Mouse (Mus musculus) cortical plate, adult 2 months (tissue): ENCODE measurements at regions not wholly inside any gene's neighbourhood (a gene's known extent, or its start where the extent isn't known, plus 50 kb on each side); places are given as distances from the start of the nearest gene placed in this dataset.

Source experiments
- H3K27ac ChIP-seq: fragments of 200-500 bp; 2 replicates; pipeline ENCODE4 v1.5.1; 2012; ENCODE audit warnings: low read length, control low read depth, inconsistent platforms; ENCODE audit not compliant: insufficient read depth
- H3K4me1 ChIP-seq: fragments of 200-500 bp; 2 replicates; pipeline ENCODE4 v1.6.1; 2011; ENCODE audit warnings: low read length; ENCODE audit not compliant: control insufficient read depth, insufficient read depth
- H3K4me3 ChIP-seq: fragments of 200-500 bp; 2 replicates; pipeline ENCODE4 v1.5.1; 2011; ENCODE audit warnings: mild to moderate bottlenecking, low read length, control low read depth; ENCODE audit not compliant: insufficient read depth
- CTCF ChIP-seq: fragments of 200-500 bp; IDR thresholded peaks from 2 replicates; pipeline ENCODE4 v1.5.1; 2011; ENCODE audit warnings: mild to moderate bottlenecking, control low read depth, low read length; ENCODE audit not compliant: insufficient read depth; ENCODE audit errors: extremely low read depth
- POLR2A ChIP-seq: fragments of 200-500 bp; IDR thresholded peaks from 2 replicates; pipeline ENCODE4 v1.6.1; 2011; ENCODE audit warnings: mild to moderate bottlenecking, low read length, control low read depth; ENCODE audit not compliant: insufficient read depth; ENCODE audit errors: extremely low read depth

- no peak for TF ChIP-seq POLR2A
- TF ChIP-seq CTCF: no peak
- Histone ChIP-seq H3K4me3 (no peak overlapping the region), H3K27ac (no peak overlapping the region), H3K4me1 (no peaks in the 10 kb centered on the region)
Observed at GRCm38 (mm10) chr3:105220641-105221040, 154.0 kb downstream of the 4930564D02Rik start.

GRCm38 (mm10) chr3:105222925-105223324, 156.3 kb downstream of the 4930564D02Rik start:
- no peak overlapping the region for H3K4me3 ChIP-seq
- TF ChIP-seq POLR2A (no peak), CTCF (no peak)
- H3K4me1 ChIP-seq: no peaks in the 10 kb centered on the region
- no peak overlapping the region for H3K27ac ChIP-seq

GRCm38 (mm10) chr3:105223671-105224070, 157.0 kb downstream of the 4930564D02Rik start:
- no peak overlapping the region for H3K4me3 ChIP-seq
- no peaks in the 10 kb centered on the region for H3K4me1 ChIP-seq
- H3K27ac ChIP-seq: no peak overlapping the region
- no peak for TF ChIP-seq POLR2A
- no peak for TF ChIP-seq CTCF

- Histone ChIP-seq H3K4me3 (no peak overlapping the region), H3K27ac (no peak overlapping the region), H3K4me1 (no peaks in the 10 kb centered on the region)
- TF ChIP-seq CTCF: no peak
- no peak for TF ChIP-seq POLR2A
Observed at GRCm38 (mm10) chr3:105227551-105227950, 160.9 kb downstream of the 4930564D02Rik start.

GRCm38 (mm10) chr3:105228401-105228800, 161.8 kb downstream of the 4930564D02Rik start:
- H3K27ac ChIP-seq: no peak overlapping the region
- TF ChIP-seq POLR2A: no peak
- TF ChIP-seq CTCF: no peak
- H3K4me3 ChIP-seq: no peak overlapping the region
- H3K4me1 ChIP-seq: no peaks in the 10 kb centered on the region

GRCm38 (mm10) chr3:105241048-105241447, 174.4 kb downstream of the 4930564D02Rik start:
- no peak overlapping the region for H3K27ac ChIP-seq
- H3K4me1 ChIP-seq: no peaks in the 10 kb centered on the region
- no peak overlapping the region for H3K4me3 ChIP-seq
- TF ChIP-seq POLR2A (no peak), CTCF (no peak)

- Histone ChIP-seq H3K4me3 (no peak overlapping the region), H3K4me1 (no peaks in the 10 kb centered on the region), H3K27ac (no peak overlapping the region)
- TF ChIP-seq POLR2A: no peak
Observed at GRCm38 (mm10) chr3:105257096-105257495, 190.5 kb downstream of the 4930564D02Rik start.

- TF ChIP-seq CTCF (no peak), POLR2A (no peak)
- no peaks in the 10 kb centered on the region for H3K4me1 ChIP-seq
- H3K27ac ChIP-seq: no peak overlapping the region
- no peak overlapping the region for H3K4me3 ChIP-seq
Observed at GRCm38 (mm10) chr3:105275241-105275640, 176.9 kb upstream of the Kcnd3 start.

GRCm38 (mm10) chr3:105280971-105281370, 171.2 kb upstream of the Kcnd3 start:
- H3K4me1 ChIP-seq: peaks cover 4% of the 10 kb centered on the region
- no peak overlapping the region for H3K27ac ChIP-seq
- H3K4me3 ChIP-seq: no peak overlapping the region
- TF ChIP-seq CTCF: no peak
- no peak for TF ChIP-seq POLR2A

- H3K4me1 ChIP-seq: peaks cover 4% of the 10 kb centered on the region
- H3K4me3 ChIP-seq: no peak overlapping the region
- TF ChIP-seq CTCF (no peak), POLR2A (no peak)
- no peak overlapping the region for H3K27ac ChIP-seq
Observed at GRCm38 (mm10) chr3:105281686-105282085, 170.4 kb upstream of the Kcnd3 start.

- H3K4me3 ChIP-seq: no peak overlapping the region
- no peak overlapping the region for H3K27ac ChIP-seq
- no peak for TF ChIP-seq POLR2A
- no peak for TF ChIP-seq CTCF
- no peaks in the 10 kb centered on the region for H3K4me1 ChIP-seq
Observed at GRCm38 (mm10) chr3:105298273-105298672, 153.9 kb upstream of the Kcnd3 start.
